Mouse (Mus musculus): ENCODE measurements around the gene Wdr93. TPM values are rescaled to one million over a fixed set of nuclear protein-coding genes. Genes with fewer than 3 reads are reported as not detected.
"Not testable (repeated sequence)": the region's sequence is repeated elsewhere in the genome, so short reads cannot be mapped to it uniquely, and the experiment has no call there.

Gene Wdr93
- total RNA-seq, 2 experiments from 2014 or later = 1.5 to 2.5 TPM

DNA sequence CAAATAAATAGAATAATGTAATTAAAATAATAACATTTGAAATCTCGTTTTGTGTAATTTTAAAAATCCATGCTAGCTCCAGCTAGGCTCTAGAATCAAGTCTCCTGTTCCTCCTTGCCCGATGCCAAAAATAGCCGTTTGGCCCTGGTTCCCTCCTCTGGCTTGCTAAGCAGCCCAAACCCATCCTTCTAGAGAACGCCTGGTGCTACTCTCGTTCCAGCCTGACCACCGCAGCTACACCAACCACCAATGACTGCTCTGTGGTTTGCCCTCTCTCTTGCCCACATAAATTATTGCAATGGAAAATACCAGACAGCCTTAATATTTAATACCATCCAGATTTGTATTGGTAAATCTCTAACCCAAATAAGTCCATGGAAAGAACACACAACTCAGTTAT lies 4.7 kb downstream of the Wdr93 start:
- no peak for DNase-seq

- DNase-seq = no peak
Observed at GRCm38 (mm10) chr7:79749511-79749910, 6.5 kb downstream of the Wdr93 start.

DNA sequence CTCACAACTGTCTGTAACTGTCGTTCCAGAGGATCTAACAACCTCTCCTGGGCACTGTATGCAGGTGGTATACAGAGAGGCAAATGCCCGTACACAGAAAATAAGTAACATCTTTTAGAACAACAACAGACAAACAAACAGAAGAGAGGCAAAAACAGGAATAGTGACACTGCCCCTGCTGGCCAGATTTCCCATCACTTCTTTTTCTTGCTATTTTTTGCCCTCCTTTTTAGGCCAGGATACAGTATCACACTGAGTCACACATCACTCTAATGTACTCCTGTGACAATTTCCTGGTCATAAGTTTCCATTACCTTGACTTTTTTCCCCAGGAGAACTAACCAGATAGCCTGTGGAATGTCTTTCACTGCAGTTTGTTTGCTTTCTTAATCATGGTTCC lies 13.4 kb downstream of the Wdr93 start:
- DNase-seq = no peak

GRCm38 (mm10) chr7:79758176-79758575 lies 15.2 kb downstream of the Wdr93 start:
- peak; percentile 71 for DNase-seq

GRCm38 (mm10) chr7:79759766-79760165 lies 16.8 kb downstream of the Wdr93 start:
- no peak for DNase-seq

DNA sequence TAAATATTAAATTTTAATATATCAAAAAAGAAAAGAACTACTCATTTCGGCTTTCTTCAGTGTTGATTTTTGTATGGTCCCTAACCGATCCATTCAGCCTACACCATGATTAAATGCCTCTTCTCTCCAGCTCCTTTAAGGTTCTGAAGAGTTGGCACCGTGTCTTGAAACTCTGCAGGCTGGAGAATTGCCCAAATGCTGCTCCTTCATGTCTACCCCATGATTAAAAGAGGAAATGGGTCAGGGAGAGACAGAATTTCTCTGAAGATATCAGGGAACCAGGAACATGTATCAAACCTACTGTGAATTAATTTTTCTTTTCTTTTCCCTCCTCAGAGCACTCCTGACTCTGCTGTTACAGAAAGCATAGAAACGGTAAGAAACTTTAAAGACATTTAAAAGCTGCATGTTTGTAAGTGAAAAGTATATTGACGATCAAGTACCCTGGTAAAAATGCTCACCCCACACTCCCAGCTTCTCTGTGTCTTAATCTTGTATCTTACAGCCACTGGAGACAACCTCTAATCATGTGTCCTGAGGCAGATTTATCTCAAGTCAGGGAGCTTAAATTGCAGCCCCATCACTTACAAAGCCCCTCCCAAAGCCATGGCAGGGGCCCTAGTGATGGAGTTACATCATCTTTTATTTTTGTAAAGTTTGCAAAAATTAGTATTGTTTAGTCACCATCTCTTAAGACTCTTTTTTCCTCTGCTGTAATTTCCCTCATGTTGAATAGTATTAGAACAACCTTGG lies 18.3 kb downstream of the Wdr93 start:
- DNase-seq = peak; percentile 41

DNA sequence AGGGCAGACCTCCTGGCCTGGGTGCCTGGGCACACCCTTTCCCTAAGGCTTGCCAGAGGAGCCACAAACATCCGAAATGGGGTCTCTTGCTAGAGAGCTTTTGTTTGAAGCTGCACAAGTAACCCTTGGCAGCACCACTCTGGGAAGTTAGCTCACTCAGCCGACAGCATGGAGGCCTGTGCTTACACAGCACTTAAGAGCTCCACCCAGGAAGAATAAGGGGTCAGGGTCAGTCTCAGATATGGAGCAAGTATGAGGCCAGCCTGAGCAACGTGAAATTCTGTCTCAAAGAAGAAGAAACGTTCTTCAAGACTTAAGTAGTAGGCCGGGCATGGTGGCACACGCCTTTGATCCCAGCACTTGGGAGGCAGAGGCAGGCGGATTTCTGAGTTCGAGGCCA lies 19.1 kb downstream of the Wdr93 start:
- DNase-seq = no peak

DNA sequence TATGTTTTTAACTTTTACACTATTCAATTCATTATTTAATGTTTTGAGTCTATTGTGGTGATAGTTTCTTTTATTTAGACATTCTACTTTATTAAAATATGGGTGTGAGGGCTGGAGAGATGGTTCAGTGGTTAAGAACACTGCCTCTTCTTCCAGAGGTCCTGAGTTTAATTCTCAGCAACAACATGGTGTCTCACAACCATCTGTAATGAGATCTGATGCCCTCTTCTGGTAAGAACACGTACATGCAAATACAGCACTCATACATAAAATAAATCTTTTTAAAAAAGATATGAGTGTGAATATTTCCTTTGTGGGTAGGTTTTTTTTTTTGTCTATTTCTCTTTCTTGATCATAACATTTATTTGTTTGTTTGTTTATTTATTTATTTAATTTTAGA lies 23.0 kb downstream of the Wdr93 start:
- no peak for DNase-seq

GRCm38 (mm10) chr7:79769664-79770063 lies 26.7 kb downstream of the Wdr93 start:
- DNase-seq = no peak

DNA sequence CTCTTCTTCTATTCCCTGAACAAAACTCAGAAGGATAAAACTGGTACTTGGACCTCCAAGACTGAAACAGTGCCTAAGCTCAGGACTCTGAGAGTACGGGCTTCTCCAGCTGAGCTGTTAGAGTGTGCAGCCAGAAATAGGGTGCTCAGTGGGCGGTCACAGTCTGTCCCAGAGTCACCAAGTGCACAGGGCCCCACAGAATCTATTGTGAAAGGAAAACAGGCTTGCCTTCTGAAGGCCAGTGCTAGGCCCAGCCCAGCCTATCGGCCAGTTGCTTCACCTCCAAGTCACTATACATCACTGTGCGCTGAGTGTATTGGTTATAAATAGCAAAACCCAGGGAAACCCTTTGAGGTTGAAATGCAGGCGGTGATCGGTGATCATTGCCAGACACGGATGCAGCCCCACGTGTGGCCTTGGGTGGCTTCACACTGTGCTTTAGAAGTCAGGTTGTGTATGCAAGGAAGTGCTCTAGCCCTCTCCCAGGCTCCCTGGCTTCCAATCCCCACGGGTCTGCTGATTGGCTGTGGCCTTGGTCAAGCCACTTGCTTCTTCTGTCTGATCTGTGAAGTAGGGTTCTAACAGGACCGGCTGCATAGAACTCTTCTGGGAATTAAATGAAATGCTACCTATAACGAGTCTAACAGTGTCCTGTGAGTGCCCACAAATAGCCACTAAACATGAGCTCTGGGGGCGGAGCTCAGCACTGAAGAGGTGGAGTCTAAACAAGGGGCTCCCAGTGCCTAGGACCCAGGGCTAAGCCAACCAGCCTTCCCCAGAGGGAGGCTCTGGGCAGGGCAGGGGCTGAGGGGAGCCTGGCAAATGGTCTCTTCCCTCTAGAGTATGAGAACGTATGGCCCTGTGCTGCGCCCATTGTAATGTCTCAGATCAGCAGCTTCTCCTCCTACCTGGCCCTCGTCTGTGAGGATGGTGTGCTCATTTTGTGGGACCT lies 28.9 kb downstream of the Wdr93 start:
- DNase-seq = peak; percentile 36

DNA sequence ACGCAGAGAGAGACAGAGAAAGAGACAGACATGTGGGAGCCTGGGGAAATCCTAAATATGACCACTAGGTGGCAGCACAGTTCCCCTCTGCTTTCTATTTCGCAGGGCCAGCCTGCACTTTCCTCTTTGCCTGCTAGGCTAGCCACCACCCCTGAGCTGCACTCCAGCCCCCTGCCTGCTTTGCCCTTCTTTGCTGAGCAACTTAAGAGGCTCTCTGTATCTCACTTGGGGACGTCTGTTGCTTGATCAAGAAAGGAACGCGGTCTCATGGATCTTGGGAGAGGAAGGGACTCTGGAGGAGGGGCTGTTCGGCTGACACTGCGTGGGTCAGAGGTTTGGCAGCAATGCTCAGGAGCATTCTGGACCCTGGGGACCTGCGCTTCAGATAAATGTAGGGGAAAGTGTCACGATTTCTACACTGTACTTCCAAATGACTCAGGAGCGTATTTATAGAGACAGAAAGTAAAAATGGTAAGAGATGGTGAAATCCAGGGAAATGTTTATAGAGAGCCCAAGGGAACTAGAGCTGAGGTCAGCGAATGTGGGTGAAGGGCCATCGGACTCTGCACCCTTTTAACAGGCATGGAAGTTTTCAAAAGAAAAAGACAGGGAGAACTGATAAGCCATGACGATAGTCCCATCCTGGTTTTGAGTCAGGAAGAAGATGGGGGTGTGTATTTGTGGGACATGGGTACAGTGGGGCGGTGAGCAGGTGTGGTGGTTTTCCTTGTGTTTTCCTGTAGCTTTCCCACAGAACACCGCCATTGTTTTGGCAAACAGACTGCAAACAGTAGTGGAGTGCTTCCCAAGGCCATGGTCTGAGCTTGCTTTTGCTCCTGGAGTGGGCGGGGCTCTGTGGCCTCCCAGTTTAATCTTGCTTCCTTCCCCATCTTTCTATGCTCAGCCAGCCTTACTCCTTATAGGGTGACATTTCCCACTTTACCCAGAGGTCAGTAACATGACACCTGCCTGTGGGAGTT lies 38.0 kb downstream of the Wdr93 start:
- peak; percentile 89 for DNase-seq

- DNase-seq = peak; percentile 47
Observed at GRCm38 (mm10) chr7:79781826-79782515, 39.0 kb downstream of the Wdr93 start.

DNA sequence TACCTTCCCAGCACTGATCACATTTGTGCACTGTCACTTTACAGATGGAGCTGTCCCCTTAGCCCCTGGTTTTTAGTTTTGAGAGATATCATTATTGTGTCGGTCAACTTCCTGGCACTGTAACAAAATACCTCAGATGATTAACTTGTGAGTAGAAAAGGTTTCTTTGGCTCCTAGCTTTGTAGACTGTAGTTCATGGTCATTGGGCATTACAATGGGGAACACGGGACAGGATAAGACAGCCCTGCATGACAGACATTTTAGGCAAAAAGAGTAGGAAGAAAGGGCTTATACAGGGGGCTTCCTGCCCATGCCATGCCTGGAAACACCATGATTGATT lies 39.5 kb downstream of the Wdr93 start:
- DNase-seq = no peak

DNA sequence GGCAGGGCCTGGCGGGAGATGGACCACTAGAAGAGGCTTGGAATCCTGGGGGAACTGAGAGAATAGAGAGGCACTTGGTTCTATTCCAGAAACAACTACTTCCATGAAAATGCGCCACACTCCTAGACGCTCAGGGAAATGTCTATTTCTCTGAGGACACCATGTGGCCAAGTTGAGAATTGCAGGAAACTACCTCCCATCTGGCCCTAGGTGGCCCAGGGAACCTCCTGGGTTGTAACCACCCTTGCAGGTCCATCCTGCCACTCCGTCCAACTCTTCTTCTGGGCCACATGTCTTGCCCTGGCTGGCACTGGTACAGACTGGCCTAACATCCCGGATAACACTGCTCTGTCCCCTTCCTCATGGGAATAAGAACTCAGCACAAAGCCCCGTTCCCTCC lies 43.3 kb downstream of the Wdr93 start:
- DNase-seq = peak; percentile 87

DNA sequence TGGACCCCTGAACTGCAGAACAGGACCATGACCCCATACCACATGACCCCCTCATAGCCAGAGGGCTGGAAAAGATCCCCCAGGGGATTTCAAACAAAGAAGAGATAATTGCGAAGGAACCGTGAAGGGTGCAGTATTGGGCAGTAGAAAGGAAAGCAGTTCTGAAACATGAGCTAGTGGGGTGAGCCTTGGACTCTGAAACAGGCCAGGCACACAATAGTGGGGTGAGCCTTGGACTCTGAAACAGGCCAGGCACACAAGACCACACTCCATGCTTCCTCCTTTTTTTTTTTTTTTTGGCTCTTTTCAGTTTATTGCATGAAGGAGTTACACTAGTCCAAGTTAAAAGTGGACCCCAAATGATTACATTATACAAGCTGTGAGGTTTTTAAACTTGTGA lies 46.8 kb downstream of the Wdr93 start:
- not testable (repeated sequence) for DNase-seq

GRCm38 (mm10) chr7:79792635-79793421 lies 49.9 kb downstream of the Wdr93 start:
- peak; percentile 72 for DNase-seq

- DNase-seq = no peak
Observed at GRCm38 (mm10) chr7:79793688-79794087, 50.7 kb downstream of the Wdr93 start, which contains the start of gene Mesp1. Gene Mesp1, minus strand, starts transcription at chr7:79793788.

- no peak for DNase-seq
Observed at GRCm38 (mm10) chr7:79798606-79799005, 55.6 kb downstream of the Wdr93 start.

DNA sequence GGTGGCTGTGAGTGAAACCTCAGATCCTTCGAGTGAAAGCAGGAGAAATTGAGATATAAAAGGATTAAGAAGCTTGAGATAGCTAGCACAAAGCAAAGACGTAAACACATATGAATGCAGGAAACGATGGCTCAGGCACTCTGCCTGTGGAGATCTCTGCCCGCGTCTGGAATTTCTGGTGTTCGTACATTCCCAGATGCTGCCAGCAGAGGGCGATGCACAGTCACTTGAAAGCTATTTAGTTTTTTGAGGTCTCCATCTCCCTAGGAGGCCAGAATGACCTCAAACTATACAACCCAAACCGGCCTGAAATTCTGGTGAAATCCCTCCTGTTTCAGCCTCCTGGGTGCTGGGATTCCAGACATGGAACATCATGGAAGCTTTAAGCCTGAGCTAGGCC lies 56.1 kb downstream of the Wdr93 start:
- peak; percentile 88 for DNase-seq

GRCm38 (mm10) chr7:79799506-79799905 lies 56.5 kb downstream of the Wdr93 start:
- DNase-seq = no peak

DNA sequence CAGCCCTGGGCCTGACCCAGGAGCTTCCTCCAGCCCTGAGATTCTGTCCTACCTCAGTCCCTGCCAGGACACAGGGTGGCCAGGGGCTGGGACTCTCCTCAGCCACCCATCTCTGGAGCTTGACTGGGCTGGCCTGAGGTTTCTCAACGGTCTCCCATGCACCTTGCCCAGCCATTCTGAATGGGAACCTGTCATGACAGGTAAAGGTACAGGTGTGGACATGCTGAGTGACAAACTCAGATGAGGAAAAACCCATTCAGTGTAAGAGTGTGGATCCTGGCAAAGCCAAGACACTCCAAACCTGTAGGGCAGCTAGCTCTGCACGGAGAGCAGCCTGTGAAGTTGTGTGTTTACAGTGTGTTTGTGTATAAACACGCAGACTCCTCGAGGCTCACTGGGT lies 57.4 kb downstream of the Wdr93 start:
- no peak for DNase-seq
